Mouse (Mus musculus): ENCODE results near the gene Rpl23a. TPM values are rescaled to one million over a fixed set of nuclear protein-coding genes. Genes with fewer than 3 reads are reported as not detected.

Rpl23a gene
- polyA plus RNA-seq, 1 experiment from 2014 or later: 1,270 TPM

DNA sequence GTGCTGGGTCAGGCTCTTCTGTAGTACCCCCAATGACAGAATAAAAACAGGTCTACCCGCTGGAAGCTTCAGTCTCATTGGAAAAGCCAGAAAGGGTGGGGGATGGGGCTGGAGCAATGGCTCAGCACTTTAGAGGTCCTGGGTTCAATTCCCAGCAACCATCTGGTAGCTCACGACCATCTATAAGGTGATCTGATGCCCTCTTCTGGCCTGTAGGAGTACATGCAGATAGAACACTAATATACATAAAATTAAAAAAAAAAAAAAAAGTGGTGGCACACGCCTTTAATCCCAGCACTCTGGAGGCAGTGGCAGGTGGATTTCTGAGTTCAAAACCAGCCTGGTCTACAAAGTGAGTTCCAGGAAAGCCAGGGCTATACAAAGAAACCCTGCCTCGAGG lies 12.1 kb downstream of the Rpl23a start:
- no peaks in the 10 kb centered on the region for H3K27me3 ChIP-seq
- DNase-seq (ENCODE audit: low read depth, low spot score) (no peak), ATAC-seq (no peak)
- in situ Hi-C loops (cut with MboI; ENCODE audit: low pct_unique_long_range_greater_than_20kb): loop anchor here (10.0 kb wide), 1 partner anchor 347 kb away; no protein-coding TSS in a partner anchor
- TF ChIP-seq CTCF (IDR thresholded peaks at IDR 0.05): no peak
- POLR2A ChIA-PET: interaction anchor here (1.5 to 1.7 kb wide), 3 partner anchors 9 to 12 kb away, joined by 4 to 6 read pairs (median 4); no protein-coding TSS in a partner anchor
- CTCF ChIA-PET: interaction anchor here (1.0 to 1.4 kb wide), 3 partner anchors 13 to 113 kb away, joined by 3 read pairs; no protein-coding TSS in a partner anchor

DNA sequence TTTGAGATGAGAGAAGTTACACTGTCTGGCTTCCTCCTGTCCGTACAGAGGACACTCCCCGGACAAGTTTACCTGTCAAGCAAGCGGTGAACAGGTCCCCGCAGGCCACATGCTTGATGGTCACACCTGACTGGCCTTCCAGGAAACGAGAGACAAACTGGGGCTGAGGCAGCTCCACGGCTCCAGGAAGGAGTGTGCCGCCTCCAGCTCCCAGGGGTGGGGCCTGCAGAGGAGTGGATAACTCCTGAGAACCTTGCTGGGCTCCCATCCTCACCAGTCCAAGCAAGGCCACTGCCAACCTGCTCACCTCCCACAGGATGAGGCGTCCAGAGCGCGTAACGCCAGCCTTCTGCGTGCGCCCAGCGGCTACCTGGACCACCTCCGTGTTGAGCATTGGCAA lies 13.1 kb downstream of the Rpl23a start:
- POLR2A ChIA-PET: no interaction called here
- ATAC-seq (no peak), DNase-seq (ENCODE audit: low read depth, low spot score) (no peak)
- in situ Hi-C loops (cut with MboI; ENCODE audit: low pct_unique_long_range_greater_than_20kb): loop anchor here (10.0 kb wide), 1 partner anchor 346 kb away; no protein-coding TSS in a partner anchor
- CTCF ChIA-PET: no interaction called here
- H3K27me3 ChIP-seq: no peaks in the 10 kb centered on the region
- TF ChIP-seq CTCF (IDR thresholded peaks at IDR 0.05): no peak

DNA sequence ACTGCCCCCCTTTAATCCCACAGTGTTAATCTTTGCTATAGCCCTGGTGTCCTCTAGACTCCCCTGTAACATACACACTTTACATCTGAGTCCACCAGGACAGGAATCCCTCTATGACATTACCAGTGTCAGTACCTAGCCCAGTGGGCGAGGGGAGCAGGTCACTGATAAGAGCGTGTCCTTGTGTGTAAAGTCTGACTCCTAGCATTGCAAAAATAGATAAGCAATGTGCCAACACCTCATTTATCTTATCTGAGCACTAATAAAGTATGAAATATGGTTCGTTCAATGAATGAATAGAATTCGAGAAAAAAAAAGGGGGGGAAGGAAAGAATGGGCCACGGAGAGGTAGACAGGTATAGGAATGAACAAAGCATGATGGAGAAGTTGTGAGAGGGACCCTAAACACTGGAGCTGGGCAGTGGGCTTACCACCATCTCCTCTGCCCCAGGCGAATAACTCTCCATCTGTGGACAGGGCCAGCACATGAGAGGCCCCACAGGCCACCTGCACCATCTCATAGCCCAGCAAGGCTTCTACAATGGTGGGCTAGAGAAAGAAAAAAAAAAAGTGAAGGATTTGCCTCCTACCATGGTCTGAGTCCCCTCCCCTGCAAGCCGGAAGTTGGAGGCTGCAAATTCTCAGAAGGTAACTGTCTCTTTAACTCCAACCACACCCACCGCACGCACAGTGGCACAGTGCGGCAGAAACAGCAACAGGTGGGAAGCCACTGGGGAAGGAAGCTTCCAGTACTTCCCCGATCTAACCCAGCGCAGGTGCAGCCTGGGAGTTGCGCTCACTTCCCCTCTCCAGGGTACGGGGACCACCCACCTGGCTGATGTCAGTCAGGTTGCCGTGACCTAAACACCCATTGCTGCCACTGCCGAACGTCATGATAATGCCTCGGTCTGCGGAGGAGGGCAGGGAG lies 14.6 kb downstream of the Rpl23a start:
- DNase-seq (ENCODE audit: low read depth, low spot score) (no peak), ATAC-seq (no peak)
- no peak for TF ChIP-seq CTCF (IDR thresholded peaks at IDR 0.05)
- no peaks in the 10 kb centered on the region for H3K27me3 ChIP-seq
- in situ Hi-C loops (cut with MboI; ENCODE audit: low pct_unique_long_range_greater_than_20kb): no loop called here
- ChIA-PET POLR2A (no interaction called here), CTCF (interaction anchor here (1.1 to 3.7 kb wide), 2 partner anchors 8 to 18 kb away, joined by 3 to 16 read pairs; partner anchors contain the start of genes Nek8 and Tlcd1)

DNA sequence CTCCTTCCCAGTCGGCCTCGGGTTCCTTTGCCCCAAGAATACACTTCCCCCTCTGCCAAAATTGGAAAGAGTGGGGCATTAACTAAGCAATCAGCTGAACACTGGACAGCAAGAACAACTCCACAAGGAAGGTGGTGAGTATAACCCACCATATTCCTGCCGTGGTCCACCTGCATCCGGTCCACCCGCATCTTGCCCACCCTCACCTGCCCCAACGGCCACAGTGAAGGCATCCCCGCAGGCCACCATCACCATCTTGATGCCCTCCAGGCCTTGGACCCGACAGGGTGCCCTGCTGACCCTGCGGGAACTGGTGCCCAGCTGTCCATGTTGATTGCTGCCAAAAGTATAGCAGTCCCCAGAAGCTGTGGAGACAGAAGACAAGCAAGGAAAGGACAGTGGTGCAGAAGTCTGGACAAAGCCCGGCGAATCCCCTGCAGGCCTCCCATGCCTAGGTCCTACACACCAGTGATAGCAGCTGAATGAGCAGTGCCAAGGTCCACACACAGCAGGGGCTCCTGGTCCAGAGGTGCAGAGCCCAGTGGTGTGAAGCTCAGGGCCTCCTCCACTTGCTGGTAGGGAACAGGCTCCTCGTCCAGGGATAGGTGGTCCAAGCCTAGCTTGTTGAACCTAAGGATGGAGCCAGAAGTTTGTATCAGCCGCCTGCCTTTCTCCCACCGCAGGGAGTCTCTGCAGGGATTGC lies 16.0 kb downstream of the Rpl23a start:
- ATAC-seq (no peak), DNase-seq (ENCODE audit: low read depth, low spot score) (no peak)
- in situ Hi-C loops (cut with MboI; ENCODE audit: low pct_unique_long_range_greater_than_20kb): no loop called here
- ChIA-PET CTCF (interaction anchor here (1.1 to 3.7 kb wide), 2 partner anchors 9 to 16 kb away, joined by 3 to 16 read pairs; partner anchors contain the start of genes Nek8 and Tlcd1), POLR2A (interaction anchor here (0.6 kb wide), 1 partner anchor 10 kb away, joined by 3 read pairs; no protein-coding TSS in a partner anchor)
- no peaks in the 10 kb centered on the region for H3K27me3 ChIP-seq
- TF ChIP-seq CTCF (IDR thresholded peaks at IDR 0.05): no peak

DNA sequence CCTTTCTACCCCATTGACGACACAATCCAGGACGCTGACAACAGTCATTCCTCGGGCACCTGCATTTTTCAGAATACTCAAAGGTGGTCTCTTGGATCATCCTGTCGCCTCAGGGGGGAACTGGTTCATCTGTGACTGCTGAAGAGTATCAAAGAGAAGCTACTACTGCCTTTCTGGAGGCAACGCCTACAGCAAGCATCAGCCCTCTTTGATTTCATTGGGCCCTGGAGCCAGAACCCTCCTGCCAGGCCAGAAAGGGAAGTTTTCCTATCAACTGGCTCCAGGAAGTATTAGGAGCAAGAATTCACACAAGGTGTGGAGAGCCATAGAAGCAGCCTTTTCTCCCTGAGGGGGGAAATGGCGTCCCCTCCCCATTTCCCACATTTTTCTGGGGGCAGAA lies 16.7 kb downstream of the Rpl23a start:
- DNase-seq (ENCODE audit: low read depth, low spot score) (no peak), ATAC-seq (no peak)
- no peak for TF ChIP-seq CTCF (IDR thresholded peaks at IDR 0.05)
- CTCF ChIA-PET: interaction anchor here (3.7 kb wide), 1 partner anchor 10 kb away, joined by 16 read pairs; the partner anchor contains the start of genes Nek8 and Tlcd1
- in situ Hi-C loops (cut with MboI; ENCODE audit: low pct_unique_long_range_greater_than_20kb): no loop called here
- POLR2A ChIA-PET: interaction anchor here (4.8 kb wide), 1 partner anchor 9 kb away, joined by 50 read pairs; the partner anchor contains the start of genes Nek8 and Tlcd1
- H3K27me3 ChIP-seq: no peaks in the 10 kb centered on the region

DNA sequence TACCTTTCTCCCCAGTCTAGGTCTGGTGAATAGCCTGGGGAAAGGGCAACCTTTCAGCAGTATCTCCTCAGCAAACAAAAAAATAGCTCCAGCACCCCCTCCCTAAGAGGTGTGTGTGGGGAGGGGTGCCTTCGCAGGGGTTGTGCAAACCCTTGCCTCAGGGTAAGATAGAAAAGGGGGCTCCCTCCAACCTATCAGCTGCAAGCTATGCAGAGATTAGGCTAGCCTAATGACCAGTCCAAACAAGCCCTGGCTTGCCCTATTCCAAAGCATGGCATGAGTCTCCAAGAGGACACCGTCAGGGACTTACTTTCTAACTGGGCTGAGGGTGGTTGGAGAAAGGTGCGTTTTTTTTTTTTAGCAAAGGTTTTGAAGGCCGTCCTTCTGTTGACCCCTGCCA lies 17.2 kb downstream of the Rpl23a start:
- DNase-seq (ENCODE audit: low read depth, low spot score): no peak
- no peak for ATAC-seq
- ChIA-PET CTCF (interaction anchor here (3.7 kb wide), 1 partner anchor 11 kb away, joined by 16 read pairs; the partner anchor contains the start of genes Nek8 and Tlcd1), POLR2A (interaction anchor here (4.8 kb wide), 1 partner anchor 9 kb away, joined by 50 read pairs; the partner anchor contains the start of genes Nek8 and Tlcd1)
- no peaks in the 10 kb centered on the region for H3K27me3 ChIP-seq
- no peak for TF ChIP-seq CTCF (IDR thresholded peaks at IDR 0.05)
- in situ Hi-C loops (cut with MboI; ENCODE audit: low pct_unique_long_range_greater_than_20kb): no loop called here

DNA sequence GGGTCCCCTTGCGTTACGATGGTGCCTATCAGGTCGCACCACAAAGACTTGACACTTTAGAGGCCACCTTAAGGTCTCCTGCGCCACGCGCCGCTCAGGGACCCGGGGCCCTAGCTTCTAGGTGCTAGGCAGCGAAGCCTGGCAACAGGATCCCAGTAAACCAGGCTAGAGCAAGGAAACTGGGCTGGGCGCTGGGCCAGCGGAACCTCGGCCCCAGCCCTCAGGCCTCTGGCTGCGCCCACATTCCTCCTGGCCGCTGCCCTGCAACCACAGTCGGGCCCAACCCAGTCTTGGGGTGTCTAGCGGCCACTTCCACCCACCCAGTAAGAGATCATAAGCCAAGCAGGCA lies 17.6 kb downstream of the Rpl23a start:
- in situ Hi-C loops (cut with MboI; ENCODE audit: low pct_unique_long_range_greater_than_20kb): no loop called here
- DNase-seq (ENCODE audit: low read depth, low spot score) (no peak), ATAC-seq (peak; percentile 48)
- H3K27me3 ChIP-seq: no peaks in the 10 kb centered on the region
- no peak for TF ChIP-seq CTCF (IDR thresholded peaks at IDR 0.05)
- ChIA-PET CTCF (interaction anchor here (3.7 kb wide), 1 partner anchor 11 kb away, joined by 16 read pairs; the partner anchor contains the start of genes Nek8 and Tlcd1), POLR2A (interaction anchor here (4.8 kb wide), 1 partner anchor 10 kb away, joined by 50 read pairs; the partner anchor contains the start of genes Nek8 and Tlcd1)

DNA sequence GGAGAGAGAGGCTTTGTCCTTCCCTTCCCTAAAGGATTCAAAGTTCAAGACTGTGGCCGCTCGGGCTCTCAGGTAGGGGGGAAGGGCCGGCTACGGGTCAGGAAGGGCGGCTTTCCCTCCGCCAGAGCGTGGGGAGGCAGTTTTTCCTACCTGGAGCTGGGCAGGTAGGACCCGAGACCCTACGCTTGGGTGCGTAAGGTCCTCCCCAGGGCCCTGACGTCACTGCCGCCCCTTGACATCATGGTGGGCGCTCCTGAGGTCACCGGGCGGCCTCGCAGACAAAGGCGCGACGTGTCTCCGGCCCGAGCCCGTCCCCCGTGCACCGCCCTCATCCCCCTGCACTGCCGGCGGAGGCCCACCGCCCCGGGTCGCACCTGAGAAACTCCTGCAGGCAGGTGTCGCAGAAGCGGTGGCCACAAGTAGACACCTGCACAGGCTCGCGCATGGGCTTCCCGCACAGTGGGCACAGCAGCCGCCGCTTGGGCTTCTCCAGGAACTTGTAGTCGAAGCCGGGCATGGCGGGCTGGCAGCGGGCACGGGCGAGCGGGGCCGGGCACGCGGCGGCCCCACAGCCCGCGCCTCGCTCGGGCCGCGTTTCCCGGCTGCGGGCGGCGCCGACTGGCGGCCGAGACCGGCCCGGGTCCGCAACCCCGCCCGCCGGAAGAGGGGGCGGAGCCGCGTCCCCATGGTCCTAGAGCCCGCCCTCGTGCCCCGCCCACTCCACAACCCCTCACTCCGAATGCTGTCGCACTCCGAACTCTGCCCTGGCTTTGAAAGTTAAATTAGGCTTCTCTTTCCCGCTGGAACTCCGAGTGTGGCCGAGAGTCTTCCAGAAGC lies 18.2 kb downstream of the Rpl23a start, which contains the start of gene Traf4:
Traf4 (minus strand) TSS at position 666 of the 837 bp plus-strand sequence.
- POLR2A ChIA-PET: interaction anchor here (0.6 to 4.8 kb wide), 2 partner anchors 10 to 386 kb away, joined by 3 to 50 read pairs; partner anchors contain the start of genes Nek8 and Tlcd1

DNA sequence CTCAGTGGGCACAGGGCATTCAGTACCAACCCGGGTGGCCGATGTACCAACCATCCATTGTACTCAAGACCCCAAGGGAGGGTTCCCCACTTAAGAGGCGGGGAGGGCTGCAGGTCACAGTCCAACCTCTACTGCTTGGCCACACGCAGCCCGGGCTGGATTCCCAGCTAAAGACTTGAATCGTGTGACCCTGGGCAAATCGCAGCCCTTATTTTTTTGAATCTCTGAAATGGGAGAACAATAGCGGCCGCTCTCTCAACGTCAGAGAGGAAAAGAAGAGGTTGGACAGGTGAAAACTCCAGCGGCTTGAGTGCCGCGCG lies 18.8 kb downstream of the Rpl23a start:
- in situ Hi-C loops (cut with MboI; ENCODE audit: low pct_unique_long_range_greater_than_20kb): no loop called here
- no peaks in the 10 kb centered on the region for H3K27me3 ChIP-seq
- ATAC-seq (no peak), DNase-seq (ENCODE audit: low read depth, low spot score) (no peak)
- POLR2A ChIA-PET: interaction anchor here (4.8 kb wide), 1 partner anchor 11 kb away, joined by 50 read pairs; the partner anchor contains the start of genes Nek8 and Tlcd1
- no peak for TF ChIP-seq CTCF (IDR thresholded peaks at IDR 0.05)
- CTCF ChIA-PET: interaction anchor here (1.2 to 2.0 kb wide), 2 partner anchors 11 to 13 kb away, joined by 6 to 9 read pairs; partner anchors contain the start of genes Nek8 and Tlcd1

More for the DNA sequence above, 18.2 kb downstream of the Rpl23a start, which contains the start of gene Traf4:
- CTCF ChIA-PET: interaction anchor here (2.0 to 3.7 kb wide), 2 partner anchors 11 to 12 kb away, joined by 9 to 16 read pairs; partner anchors contain the start of genes Nek8 and Tlcd1
- no peak for TF ChIP-seq CTCF (IDR thresholded peaks at IDR 0.05)
- ATAC-seq: peak; percentile 47
- no peaks in the 10 kb centered on the region for H3K27me3 ChIP-seq
- in situ Hi-C loops (cut with MboI; ENCODE audit: low pct_unique_long_range_greater_than_20kb): no loop called here
- DNase-seq (ENCODE audit: low read depth, low spot score): no peak

All from Patski (cell line).